Mouse (Mus musculus): Measurements from ENCODE around the gene Gid8. TPM values are rescaled to one million over a fixed set of nuclear protein-coding genes. Genes with fewer than 3 reads are reported as not detected.

Gid8 gene
- polyA plus RNA-seq, 1 experiment from 2014 or later: 50.2 TPM

Other genes starting within 250 kb of the Gid8 start
- gene Ntsr1, start 210.1 kb upstream of the Gid8 start, polyA plus RNA-seq (2016; fragmentation: Nextera tagmentation; extraction: Ambion mirVana): 0.10 and 0.24 TPM in 2 replicates
- gene Mrgbp, start 128.8 kb upstream of the Gid8 start, polyA plus RNA-seq (2016; fragmentation: Nextera tagmentation; extraction: Ambion mirVana): 39.7 and 41.2 TPM in 2 replicates
- gene Ogfr, start 120.9 kb upstream of the Gid8 start, polyA plus RNA-seq (2016; fragmentation: Nextera tagmentation; extraction: Ambion mirVana): 104 and 107 TPM in 2 replicates
- gene Col9a3, start 112.3 kb upstream of the Gid8 start, polyA plus RNA-seq (2016; fragmentation: Nextera tagmentation; extraction: Ambion mirVana): 2.6 and 3.7 TPM in 2 replicates
- 0.22 and 0.26 TPM in 2 replicates for gene Tcfl5, start 67.4 kb upstream of the Gid8 start, polyA plus RNA-seq (2016; fragmentation: Nextera tagmentation; extraction: Ambion mirVana)
- 30.9 and 34.6 TPM in 2 replicates for gene Dido1, start 118 bp upstream of the Gid8 start, polyA plus RNA-seq (2016; fragmentation: Nextera tagmentation; extraction: Ambion mirVana)
- gene Slc17a9, start 15.1 kb downstream of the Gid8 start, polyA plus RNA-seq (2016; fragmentation: Nextera tagmentation; extraction: Ambion mirVana): 0.43 and 0.57 TPM in 2 replicates
- 10.8 and 12.0 TPM in 2 replicates for gene Bhlhe23, start 66.8 kb downstream of the Gid8 start, polyA plus RNA-seq (2016; fragmentation: Nextera tagmentation; extraction: Ambion mirVana)
- 51.9 and 61.4 TPM in 2 replicates for gene Ythdf1, start 210.8 kb downstream of the Gid8 start, polyA plus RNA-seq (2016; fragmentation: Nextera tagmentation; extraction: Ambion mirVana)
- 0.48 and 0.56 TPM in 2 replicates for gene Birc7, start 218.9 kb downstream of the Gid8 start, polyA plus RNA-seq (2016; fragmentation: Nextera tagmentation; extraction: Ambion mirVana)
- gene Nkain4, start 244.6 kb downstream of the Gid8 start, polyA plus RNA-seq (2016; fragmentation: Nextera tagmentation; extraction: Ambion mirVana): 43.7 and 59.7 TPM in 2 replicates

Data from midbrain, embryonic 10.5 days (tissue).